Mouse (Mus musculus): Measurements from ENCODE around the gene Hydin. TPM values are rescaled to one million over a fixed set of nuclear protein-coding genes. Genes with fewer than 3 reads are reported as not detected.

The Hydin gene
- polyA plus RNA-seq, 1 experiment from 2014 or later: 0.08 TPM

GRCm38 (mm10) chr8:110477256-110477655 is 210.5 kb downstream of the Hydin start:
- no peak overlapping the region for H3K4me2 ChIP-seq (ENCODE audit: low read length)
- H3K9me3 ChIP-seq (ENCODE audit: control insufficient read depth, low read length): no peaks in the 10 kb centered on the region
- 83% methylated on average over 6 of the region's 6 CpGs for WGBS
- peaks cover 0 to under 1% of the 10 kb centered on the region in 2 experiments; a peak in 1 of 4 replicates for H3K4me1 ChIP-seq (ENCODE audit: control insufficient read depth in 2 of 2, insufficient read depth in 2 of 2, low read length in 2 of 2)
- no peaks in the 10 kb centered on the region for H3K36me3 ChIP-seq (ENCODE audit: control insufficient read depth, insufficient read depth, low read length)
- no peak overlapping the region for H3K9ac ChIP-seq (ENCODE audit: low read length)
- no peak overlapping the region for H3K4me3 ChIP-seq (ENCODE audit: control insufficient read depth in 1 of 2, insufficient read depth in 1 of 2, low read depth in 1 of 2, low read length in 2 of 2)
- ATAC-seq (ENCODE audit: insufficient number of reproducible peaks, insufficient read depth, low FRiP score, low read depth): no peak
- no peak overlapping the region for H3K27ac ChIP-seq (replicated peaks in 1 of 2; ENCODE audit: control insufficient read depth in 1 of 2, insufficient read depth in 1 of 2, low read depth in 2 of 2, low read length in 2 of 2)
- no peaks in the 10 kb centered on the region for H3K27me3 ChIP-seq (ENCODE audit: control insufficient read depth, insufficient read depth, low read length)

GRCm38 (mm10) chr8:110478576-110478975 is 211.8 kb downstream of the Hydin start:
- Histone ChIP-seq H3K9ac (ENCODE audit: low read length) (no peak overlapping the region), H3K4me2 (ENCODE audit: low read length) (no peak overlapping the region), H3K4me1 (ENCODE audit: control insufficient read depth in 2 of 2, insufficient read depth in 2 of 2, low read length in 2 of 2) (peaks cover 0 to 2% of the 10 kb centered on the region in 2 experiments; a peak in 1 of 4 replicates), H3K36me3 (ENCODE audit: control insufficient read depth, insufficient read depth, low read length) (no peaks in the 10 kb centered on the region), H3K9me3 (ENCODE audit: control insufficient read depth, low read length) (no peaks in the 10 kb centered on the region), H3K27me3 (ENCODE audit: control insufficient read depth, insufficient read depth, low read length) (no peaks in the 10 kb centered on the region), H3K4me3 (ENCODE audit: control insufficient read depth in 1 of 2, insufficient read depth in 1 of 2, low read depth in 1 of 2, low read length in 2 of 2) (no peak overlapping the region), H3K27ac (replicated peaks in 1 of 2; ENCODE audit: control insufficient read depth in 1 of 2, insufficient read depth in 1 of 2, low read depth in 2 of 2, low read length in 2 of 2) (no peak overlapping the region)
- ATAC-seq (ENCODE audit: insufficient number of reproducible peaks, insufficient read depth, low FRiP score, low read depth): no peak
- 35% methylated on average over 6 of the region's 6 CpGs for WGBS

GRCm38 (mm10) chr8:110479401-110479800 is 212.6 kb downstream of the Hydin start:
- WGBS: 54% methylated on average over 12 of the region's 12 CpGs
- Histone ChIP-seq H3K36me3 (ENCODE audit: control insufficient read depth, insufficient read depth, low read length) (no peaks in the 10 kb centered on the region), H3K4me3 (ENCODE audit: control insufficient read depth in 1 of 2, insufficient read depth in 1 of 2, low read depth in 1 of 2, low read length in 2 of 2) (no peak overlapping the region), H3K9me3 (ENCODE audit: control insufficient read depth, low read length) (no peaks in the 10 kb centered on the region), H3K4me1 (ENCODE audit: control insufficient read depth in 2 of 2, insufficient read depth in 2 of 2, low read length in 2 of 2) (peaks cover 0 to 2% of the 10 kb centered on the region in 2 experiments; a peak in 1 of 4 replicates), H3K27me3 (ENCODE audit: control insufficient read depth, insufficient read depth, low read length) (no peaks in the 10 kb centered on the region), H3K4me2 (ENCODE audit: low read length) (no peak overlapping the region), H3K9ac (ENCODE audit: low read length) (no peak overlapping the region), H3K27ac (replicated peaks in 1 of 2; ENCODE audit: control insufficient read depth in 1 of 2, insufficient read depth in 1 of 2, low read depth in 2 of 2, low read length in 2 of 2) (no peak overlapping the region)
- ATAC-seq (ENCODE audit: insufficient number of reproducible peaks, insufficient read depth, low FRiP score, low read depth): no peak

GRCm38 (mm10) chr8:110482275-110482674 is 215.5 kb downstream of the Hydin start:
- Histone ChIP-seq H3K9ac (ENCODE audit: low read length) (no peak overlapping the region), H3K27me3 (ENCODE audit: control insufficient read depth, insufficient read depth, low read length) (no peaks in the 10 kb centered on the region), H3K9me3 (ENCODE audit: control insufficient read depth, low read length) (no peaks in the 10 kb centered on the region), H3K4me2 (ENCODE audit: low read length) (no peak overlapping the region), H3K27ac (replicated peaks in 1 of 2; ENCODE audit: control insufficient read depth in 1 of 2, insufficient read depth in 1 of 2, low read depth in 2 of 2, low read length in 2 of 2) (no peak overlapping the region), H3K4me1 (ENCODE audit: control insufficient read depth in 2 of 2, insufficient read depth in 2 of 2, low read length in 2 of 2) (peaks cover 0 to 2% of the 10 kb centered on the region in 2 experiments; a peak in 1 of 4 replicates), H3K4me3 (ENCODE audit: control insufficient read depth in 1 of 2, insufficient read depth in 1 of 2, low read depth in 1 of 2, low read length in 2 of 2) (no peak overlapping the region), H3K36me3 (ENCODE audit: control insufficient read depth, insufficient read depth, low read length) (no peaks in the 10 kb centered on the region)
- no peak for ATAC-seq (ENCODE audit: insufficient number of reproducible peaks, insufficient read depth, low FRiP score, low read depth)
- 22% methylated on average over 3 of the region's 3 CpGs for WGBS

GRCm38 (mm10) chr8:110485234-110485633 is 218.5 kb downstream of the Hydin start:
- no peak overlapping the region for H3K27ac ChIP-seq (replicated peaks in 1 of 2; ENCODE audit: control insufficient read depth in 1 of 2, insufficient read depth in 1 of 2, low read depth in 2 of 2, low read length in 2 of 2)

GRCm38 (mm10) chr8:110486020-110486419 is 219.2 kb downstream of the Hydin start:
- H3K9ac ChIP-seq (ENCODE audit: low read length): no peak overlapping the region
- H3K9me3 ChIP-seq (ENCODE audit: control insufficient read depth, low read length): peaks cover 6% of the 10 kb centered on the region; the same call in 1 of the 2 replicates
- no peak overlapping the region for H3K4me3 ChIP-seq (ENCODE audit: control insufficient read depth in 1 of 2, insufficient read depth in 1 of 2, low read depth in 1 of 2, low read length in 2 of 2)
- WGBS: 59% methylated on average over 13 of the region's 13 CpGs
- no peak for ATAC-seq (ENCODE audit: insufficient number of reproducible peaks, insufficient read depth, low FRiP score, low read depth)
- H3K36me3 ChIP-seq (ENCODE audit: control insufficient read depth, insufficient read depth, low read length): no peaks in the 10 kb centered on the region
- no peaks in the 10 kb centered on the region for H3K27me3 ChIP-seq (ENCODE audit: control insufficient read depth, insufficient read depth, low read length)
- peaks cover 0 to 2% of the 10 kb centered on the region in 2 experiments; a peak in 1 of 4 replicates for H3K4me1 ChIP-seq (ENCODE audit: control insufficient read depth in 2 of 2, insufficient read depth in 2 of 2, low read length in 2 of 2)
- H3K4me2 ChIP-seq (ENCODE audit: low read length): no peak overlapping the region
- H3K27ac ChIP-seq (replicated peaks in 1 of 2; ENCODE audit: control insufficient read depth in 1 of 2, insufficient read depth in 1 of 2, low read depth in 2 of 2, low read length in 2 of 2): no peak overlapping the region

More at GRCm38 (mm10) chr8:110485234-110485633, 218.5 kb downstream of the Hydin start:
- Histone ChIP-seq H3K36me3 (ENCODE audit: control insufficient read depth, insufficient read depth, low read length) (no peaks in the 10 kb centered on the region), H3K4me3 (ENCODE audit: control insufficient read depth in 1 of 2, insufficient read depth in 1 of 2, low read depth in 1 of 2, low read length in 2 of 2) (no peak overlapping the region), H3K4me1 (ENCODE audit: control insufficient read depth in 2 of 2, insufficient read depth in 2 of 2, low read length in 2 of 2) (peaks cover 0 to 2% of the 10 kb centered on the region in 2 experiments; a peak in 1 of 4 replicates), H3K4me2 (ENCODE audit: low read length) (no peak overlapping the region), H3K9me3 (ENCODE audit: control insufficient read depth, low read length) (peaks cover 6% of the 10 kb centered on the region; the same call in 1 of the 2 replicates), H3K27me3 (ENCODE audit: control insufficient read depth, insufficient read depth, low read length) (no peaks in the 10 kb centered on the region), H3K9ac (ENCODE audit: low read length) (no peak overlapping the region)
- 91% methylated on average over 13 of the region's 13 CpGs for WGBS
- no peak for ATAC-seq (ENCODE audit: insufficient number of reproducible peaks, insufficient read depth, low FRiP score, low read depth)

GRCm38 (mm10) chr8:110487644-110488043 is 220.9 kb downstream of the Hydin start:
- Histone ChIP-seq H3K9me3 (ENCODE audit: control insufficient read depth, low read length) (peaks cover 6% of the 10 kb centered on the region; the same call in 1 of the 2 replicates), H3K36me3 (ENCODE audit: control insufficient read depth, insufficient read depth, low read length) (no peaks in the 10 kb centered on the region), H3K4me3 (ENCODE audit: control insufficient read depth in 1 of 2, insufficient read depth in 1 of 2, low read depth in 1 of 2, low read length in 2 of 2) (no peak overlapping the region), H3K27ac (replicated peaks in 1 of 2; ENCODE audit: control insufficient read depth in 1 of 2, insufficient read depth in 1 of 2, low read depth in 2 of 2, low read length in 2 of 2) (no peak overlapping the region), H3K27me3 (ENCODE audit: control insufficient read depth, insufficient read depth, low read length) (no peaks in the 10 kb centered on the region), H3K9ac (ENCODE audit: low read length) (no peak overlapping the region), H3K4me1 (ENCODE audit: control insufficient read depth in 2 of 2, insufficient read depth in 2 of 2, low read length in 2 of 2) (no peaks in the 10 kb centered on the region), H3K4me2 (ENCODE audit: low read length) (no peak overlapping the region)
- 91% methylated on average over 6 of the region's 6 CpGs for WGBS
- no peak for ATAC-seq (ENCODE audit: insufficient number of reproducible peaks, insufficient read depth, low FRiP score, low read depth)

GRCm38 (mm10) chr8:110489344-110489743 is 222.6 kb downstream of the Hydin start:
- H3K27me3 ChIP-seq (ENCODE audit: control insufficient read depth, insufficient read depth, low read length): no peaks in the 10 kb centered on the region
- H3K36me3 ChIP-seq (ENCODE audit: control insufficient read depth, insufficient read depth, low read length): no peaks in the 10 kb centered on the region
- no peak overlapping the region for H3K27ac ChIP-seq (replicated peaks in 1 of 2; ENCODE audit: control insufficient read depth in 1 of 2, insufficient read depth in 1 of 2, low read depth in 2 of 2, low read length in 2 of 2)
- WGBS: 74% methylated on average over 4 of the region's 4 CpGs
- H3K4me2 ChIP-seq (ENCODE audit: low read length): no peak overlapping the region
- no peak overlapping the region for H3K4me3 ChIP-seq (ENCODE audit: control insufficient read depth in 1 of 2, insufficient read depth in 1 of 2, low read depth in 1 of 2, low read length in 2 of 2)
- no peaks in the 10 kb centered on the region for H3K4me1 ChIP-seq (ENCODE audit: control insufficient read depth in 2 of 2, insufficient read depth in 2 of 2, low read length in 2 of 2)
- no peak overlapping the region for H3K9ac ChIP-seq (ENCODE audit: low read length)
- ATAC-seq (ENCODE audit: insufficient number of reproducible peaks, insufficient read depth, low FRiP score, low read depth): no peak
- peaks cover 6% of the 10 kb centered on the region; the same call in 1 of the 2 replicates for H3K9me3 ChIP-seq (ENCODE audit: control insufficient read depth, low read length)
